Mouse (Mus musculus) heart, adult 2 months (tissue): ENCODE data around the gene Bcar3.

Experiments used
- CTCF ChIP-seq: fragments of 200-600 bp; IDR thresholded peaks from 2 replicates; pipeline ENCODE4 v1.8.1; 2022; ENCODE audit warnings: antibody characterized with exemption, mild to moderate bottlenecking, moderate library complexity
- EP300 ChIP-seq: fragments of 200-500 bp; IDR thresholded peaks from 2 replicates; pipeline ENCODE4 v1.6.1; 2011; ENCODE audit warnings: low read depth, low read length, control low read depth; ENCODE audit not compliant: insufficient read depth
- POLR2A ChIP-seq: fragments of 200-500 bp; IDR thresholded peaks from 2 replicates; pipeline ENCODE4 v1.6.1; 2011; ENCODE audit warnings: mild to moderate bottlenecking, low read depth, low read length, control low read depth; ENCODE audit not compliant: insufficient read depth

DNA sequence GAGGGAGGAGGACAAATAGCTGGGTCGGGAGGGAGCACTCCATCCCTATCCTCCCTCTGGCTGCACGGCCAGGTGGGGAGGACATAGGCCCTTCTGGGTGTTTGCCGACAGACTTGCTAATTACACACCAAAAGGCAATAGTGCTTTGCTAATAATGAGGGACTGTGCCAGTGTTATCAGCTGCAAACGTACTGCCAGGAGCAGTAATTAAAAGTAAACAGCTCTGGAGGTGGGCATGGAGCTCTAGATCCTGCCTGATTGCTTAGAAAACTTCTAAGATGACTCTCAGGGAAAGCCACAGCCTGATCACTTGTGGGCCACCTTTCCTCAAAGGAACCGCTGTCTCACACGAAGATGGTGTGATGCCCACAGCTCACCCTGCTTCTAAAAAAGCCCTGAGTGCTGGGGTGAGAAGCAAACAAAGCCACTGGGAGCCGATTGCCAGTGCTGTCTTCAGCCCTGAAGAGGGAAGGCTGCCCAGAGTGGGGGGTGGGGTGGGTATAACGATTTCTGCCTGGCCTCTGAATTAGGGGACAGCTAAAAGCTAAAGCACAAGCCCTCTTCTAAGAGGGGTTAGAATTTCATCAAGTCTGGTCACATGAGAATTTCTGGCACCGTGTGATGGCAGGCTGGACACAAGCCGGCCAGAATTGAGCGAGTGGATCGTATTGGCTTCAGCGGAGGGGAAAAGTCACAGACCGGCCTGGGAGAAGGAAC, 189.3 kb downstream of the Bcar3 start:
- TF ChIP-seq CTCF (no peak), EP300 (no peak), POLR2A (no peak)
